Mouse (Mus musculus): ENCODE measurements at regions not wholly inside any gene's neighbourhood (a gene's known extent, or its start where the extent isn't known, plus 50 kb on each side); places are given as distances from the start of the nearest gene placed in this dataset.

DNA sequence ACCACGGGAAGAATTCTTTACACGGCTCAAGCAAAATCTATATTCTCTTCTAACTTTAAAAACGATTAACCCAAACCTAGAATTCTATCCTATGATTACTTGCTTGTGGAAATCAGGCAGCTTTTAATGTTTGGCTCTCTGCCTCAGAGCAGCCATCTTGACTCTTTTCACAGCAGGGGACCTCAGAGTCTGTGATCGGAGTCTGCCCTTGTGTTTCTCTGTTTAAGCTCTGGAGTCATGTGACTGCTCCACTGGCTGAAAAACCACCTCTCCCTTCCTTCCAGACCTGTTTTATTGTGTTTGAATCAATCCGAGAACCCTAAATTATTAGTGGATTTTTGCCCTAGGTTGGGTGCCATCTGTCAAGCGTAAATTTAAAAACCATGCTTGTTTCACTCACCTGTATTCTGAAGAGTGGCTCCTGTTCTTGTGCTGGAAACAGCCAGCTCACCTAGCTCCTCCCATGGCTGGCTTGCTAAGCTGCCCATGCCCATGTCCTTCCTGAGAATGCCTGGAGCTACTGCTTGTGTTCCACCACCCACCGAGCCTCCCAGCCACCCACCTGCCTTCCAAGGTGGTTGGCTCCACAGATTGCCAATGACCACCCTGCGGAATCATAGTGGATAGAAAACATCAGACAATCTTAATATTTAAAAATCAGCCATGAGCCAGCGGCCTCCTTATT lies 62.6 kb downstream of the Perp start:
- WGBS: 85% methylated on average over 9 of the region's 9 CpGs
- H3K27me3 ChIP-seq: no peaks in the 10 kb centered on the region

GRCm38 (mm10) chr10:18909307-18909706 lies 64.5 kb downstream of the Perp start:
- Histone ChIP-seq H3K9ac (replicated peaks) (no peak overlapping the region), H3K27me3 (no peaks in the 10 kb centered on the region), H3K36me3 (no peaks in the 10 kb centered on the region), H3K4me1 (no peaks in the 10 kb centered on the region), H3K4me3 (no peak overlapping the region), H3K27ac (replicated peaks) (no peak overlapping the region), H3K9me3 (no peaks in the 10 kb centered on the region), H3K4me2 (replicated peaks) (no peak overlapping the region)
- ATAC-seq (ENCODE audit: low FRiP score, low read depth): no peak
- WGBS: 84% methylated on average over 3 of the region's 3 CpGs

More for the DNA sequence above, 62.6 kb downstream of the Perp start:
- Histone ChIP-seq H3K9me3 (no peaks in the 10 kb centered on the region), H3K9ac (replicated peaks) (no peak overlapping the region), H3K4me2 (replicated peaks) (no peak overlapping the region), H3K4me3 (no peak overlapping the region), H3K36me3 (no peaks in the 10 kb centered on the region), H3K27ac (replicated peaks) (no peak overlapping the region), H3K4me1 (no peaks in the 10 kb centered on the region)
- no peak for ATAC-seq (ENCODE audit: low FRiP score, low read depth)

- no peak overlapping the region for H3K27ac ChIP-seq (replicated peaks)
- H3K36me3 ChIP-seq: no peaks in the 10 kb centered on the region
- H3K9me3 ChIP-seq: no peaks in the 10 kb centered on the region
- 9% methylated on average over 2 of the region's 2 CpGs for WGBS
- no peak overlapping the region for H3K4me2 ChIP-seq (replicated peaks)
- no peaks in the 10 kb centered on the region for H3K27me3 ChIP-seq
- no peaks in the 10 kb centered on the region for H3K4me1 ChIP-seq
- peak; percentile 30; the same call in 1 of the 2 replicates for ATAC-seq (ENCODE audit: low FRiP score, low read depth)
- H3K4me3 ChIP-seq: no peak overlapping the region
- no peak overlapping the region for H3K9ac ChIP-seq (replicated peaks)
Measured at GRCm38 (mm10) chr10:18910898-18911297, 66.1 kb downstream of the Perp start.

DNA sequence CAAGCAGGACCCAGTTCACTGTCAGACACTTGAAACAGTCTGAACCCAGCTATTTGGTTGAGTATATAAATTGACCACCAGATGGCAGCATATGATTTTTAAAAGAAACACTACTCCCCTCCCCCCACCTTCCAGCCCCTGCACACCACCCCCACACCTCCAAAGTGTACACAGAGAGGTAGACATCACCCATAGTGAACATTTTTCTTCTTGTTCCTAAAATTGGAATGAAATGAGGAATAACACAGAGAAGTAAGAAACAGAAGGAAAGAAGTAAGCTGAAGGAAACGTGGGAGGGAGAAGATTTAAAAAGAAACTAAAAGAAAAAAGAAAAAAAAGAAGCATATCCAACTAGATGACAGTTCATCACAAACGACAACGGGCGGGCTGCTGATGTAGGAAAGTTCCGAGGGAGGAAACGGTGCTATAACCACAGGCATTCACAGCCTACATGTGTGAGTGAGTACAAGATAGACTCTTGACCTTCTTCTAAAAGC lies 72.3 kb downstream of the Perp start:
- H3K27me3 ChIP-seq: no peaks in the 10 kb centered on the region
- H3K4me1 ChIP-seq: no peaks in the 10 kb centered on the region
- no peaks in the 10 kb centered on the region for H3K9me3 ChIP-seq
- no peak overlapping the region for H3K9ac ChIP-seq (replicated peaks)
- no peak overlapping the region for H3K27ac ChIP-seq (replicated peaks)
- peak; percentile 58; the same call in 1 of the 2 replicates for ATAC-seq (ENCODE audit: low FRiP score, low read depth)
- WGBS: 72% methylated on average over 6 of the region's 6 CpGs
- H3K36me3 ChIP-seq: no peaks in the 10 kb centered on the region
- no peak overlapping the region for H3K4me3 ChIP-seq
- no peak overlapping the region for H3K4me2 ChIP-seq (replicated peaks)

GRCm38 (mm10) chr10:18923088-18923821 lies 78.4 kb downstream of the Perp start:
- no peaks in the 10 kb centered on the region for H3K36me3 ChIP-seq
- 79% methylated on average over 3 of the region's 3 CpGs for WGBS
- H3K4me3 ChIP-seq: no peak overlapping the region
- no peaks in the 10 kb centered on the region for H3K9me3 ChIP-seq
- no peaks in the 10 kb centered on the region for H3K4me1 ChIP-seq
- H3K27ac ChIP-seq (replicated peaks): no peak overlapping the region
- no peak for ATAC-seq (ENCODE audit: low FRiP score, low read depth)
- H3K27me3 ChIP-seq: no peaks in the 10 kb centered on the region
- no peak overlapping the region for H3K9ac ChIP-seq (replicated peaks)
- no peak overlapping the region for H3K4me2 ChIP-seq (replicated peaks)

- 87% methylated on average over 2 of the region's 2 CpGs for WGBS
- Histone ChIP-seq H3K27ac (replicated peaks) (no peak overlapping the region), H3K4me1 (no peaks in the 10 kb centered on the region), H3K27me3 (no peaks in the 10 kb centered on the region), H3K9me3 (no peaks in the 10 kb centered on the region), H3K9ac (replicated peaks) (no peak overlapping the region), H3K4me3 (no peak overlapping the region), H3K4me2 (replicated peaks) (no peak overlapping the region), H3K36me3 (no peaks in the 10 kb centered on the region)
- ATAC-seq (ENCODE audit: low FRiP score, low read depth): no peak
Measured at GRCm38 (mm10) chr10:18927811-18928210, 83.0 kb downstream of the Perp start.

GRCm38 (mm10) chr10:18931344-18931743 lies 84.1 kb downstream of the Tnfaip3 start:
- H3K4me3 ChIP-seq: no peak overlapping the region
- H3K9me3 ChIP-seq: no peaks in the 10 kb centered on the region
- H3K36me3 ChIP-seq: no peaks in the 10 kb centered on the region
- H3K27me3 ChIP-seq: no peaks in the 10 kb centered on the region
- H3K4me1 ChIP-seq: no peaks in the 10 kb centered on the region
- no peak for ATAC-seq (ENCODE audit: low FRiP score, low read depth)
- whole genome bisulfite sequencing: 68% methylated on average over 2 of the region's 2 CpGs
- no peak overlapping the region for H3K27ac ChIP-seq (replicated peaks)
- no peak overlapping the region for H3K4me2 ChIP-seq (replicated peaks)
- H3K9ac ChIP-seq (replicated peaks): no peak overlapping the region

DNA sequence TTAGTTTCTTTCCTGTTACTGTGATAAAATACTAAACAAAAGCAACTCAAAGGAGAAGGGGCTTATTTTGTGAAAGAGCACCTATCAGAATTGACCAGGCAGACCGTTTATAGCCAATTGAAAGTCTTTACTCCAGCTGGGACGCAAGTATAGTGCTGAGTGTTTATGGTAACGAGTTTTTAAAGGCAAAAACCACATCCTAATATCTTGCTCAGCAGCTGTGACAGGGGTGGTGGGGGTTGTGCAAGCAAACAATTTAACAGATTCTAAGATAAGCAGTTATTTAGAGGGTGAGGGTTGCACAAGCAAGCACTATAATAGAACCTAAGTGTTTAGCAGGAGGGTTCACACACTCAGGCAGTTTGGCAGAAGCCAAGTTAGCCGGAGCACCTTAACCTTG lies 74.0 kb downstream of the Tnfaip3 start:
- H3K27ac ChIP-seq (replicated peaks): no peak overlapping the region
- H3K9me3 ChIP-seq: no peaks in the 10 kb centered on the region
- no peak for ATAC-seq (ENCODE audit: low FRiP score, low read depth)
- H3K9ac ChIP-seq (replicated peaks): no peak overlapping the region
- no peak overlapping the region for H3K4me3 ChIP-seq
- H3K4me2 ChIP-seq (replicated peaks): no peak overlapping the region
- 74% methylated on average over 4 of the region's 4 CpGs for WGBS
- H3K27me3 ChIP-seq: no peaks in the 10 kb centered on the region
- no peaks in the 10 kb centered on the region for H3K36me3 ChIP-seq
- H3K4me1 ChIP-seq: no peaks in the 10 kb centered on the region

DNA sequence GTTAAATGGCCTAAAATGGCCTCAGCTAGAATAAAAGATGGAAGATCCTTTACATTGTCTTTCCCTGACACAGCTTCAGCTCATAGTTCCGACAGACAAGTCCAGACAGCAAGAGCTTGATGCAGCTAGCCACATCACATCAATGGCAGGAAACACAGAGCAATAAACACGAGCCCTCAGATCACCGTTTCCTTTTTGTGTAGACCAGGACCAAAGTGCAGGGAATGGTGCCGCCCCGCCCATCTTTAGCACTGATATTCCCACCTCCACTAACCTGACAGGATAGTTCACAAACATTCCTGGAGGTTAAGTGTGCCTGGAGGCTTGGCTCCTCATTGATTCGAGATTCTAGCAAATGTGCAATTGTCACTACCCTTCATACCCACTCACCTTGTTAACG lies 73.5 kb downstream of the Tnfaip3 start:
- ATAC-seq (ENCODE audit: low FRiP score, low read depth): no peak
- Histone ChIP-seq H3K9me3 (no peaks in the 10 kb centered on the region), H3K4me3 (no peak overlapping the region), H3K27me3 (no peaks in the 10 kb centered on the region), H3K4me2 (replicated peaks) (no peak overlapping the region), H3K36me3 (no peaks in the 10 kb centered on the region), H3K9ac (replicated peaks) (no peak overlapping the region), H3K27ac (replicated peaks) (no peak overlapping the region), H3K4me1 (no peaks in the 10 kb centered on the region)
- 86% methylated on average over 7 of the region's 7 CpGs for WGBS

GRCm38 (mm10) chr10:18943296-18944075 lies 72.0 kb downstream of the Tnfaip3 start:
- no peak overlapping the region for H3K9ac ChIP-seq (replicated peaks)
- H3K9me3 ChIP-seq: no peaks in the 10 kb centered on the region
- 82% methylated on average over 6 of the region's 6 CpGs for WGBS

GRCm38 (mm10) chr10:18946727-18947126 lies 68.7 kb downstream of the Tnfaip3 start:
- Histone ChIP-seq H3K27ac (replicated peaks) (no peak overlapping the region), H3K4me1 (no peaks in the 10 kb centered on the region), H3K4me3 (no peak overlapping the region), H3K4me2 (replicated peaks) (no peak overlapping the region), H3K36me3 (no peaks in the 10 kb centered on the region), H3K27me3 (no peaks in the 10 kb centered on the region), H3K9me3 (no peaks in the 10 kb centered on the region), H3K9ac (replicated peaks) (no peak overlapping the region)
- no peak for ATAC-seq (ENCODE audit: low FRiP score, low read depth)

More at GRCm38 (mm10) chr10:18943296-18944075, 72.0 kb downstream of the Tnfaip3 start:
- ATAC-seq (ENCODE audit: low FRiP score, low read depth): no peak
- Histone ChIP-seq H3K4me2 (replicated peaks) (no peak overlapping the region), H3K27ac (replicated peaks) (no peak overlapping the region), H3K4me1 (no peaks in the 10 kb centered on the region), H3K27me3 (no peaks in the 10 kb centered on the region), H3K36me3 (no peaks in the 10 kb centered on the region), H3K4me3 (no peak overlapping the region)

Data from midbrain, embryonic 12.5 days (tissue).